Mouse (Mus musculus) cerebellum, adult 8-10 months (tissue): Measurements from ENCODE around the gene Tspan33.
"Not testable (repeated sequence)": the region's sequence is repeated elsewhere in the genome, so short reads cannot be mapped to it uniquely, and the experiment has no call there.

Source experiments
- DNase-seq: peaks from one replicate; pipeline ENCODE4 v3.0.0; 2022

Gene Tspan33

DNA sequence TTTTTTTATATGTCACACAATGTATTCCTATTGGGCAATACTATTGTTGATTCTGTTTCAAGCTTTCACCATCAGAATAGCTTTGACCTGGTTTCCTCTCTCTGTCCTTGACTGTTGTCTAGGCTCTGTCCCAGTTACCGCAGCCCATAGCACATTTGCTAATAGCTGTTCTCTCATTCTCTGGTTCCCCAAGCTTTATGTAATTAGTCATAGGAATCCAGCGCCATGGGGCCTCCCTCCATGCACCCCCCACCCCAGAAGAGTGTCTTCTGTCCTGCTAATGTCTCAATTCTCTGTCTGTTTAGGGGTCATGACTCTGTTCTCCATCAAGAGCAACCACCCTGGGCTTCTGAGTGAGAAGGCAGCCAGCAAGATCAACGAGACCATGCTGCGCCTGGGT, 62.5 kb downstream of the Tspan33 start:
- no peak for DNase-seq

GRCm38 (mm10) chr6:29758417-29758816, 64.4 kb downstream of the Tspan33 start:
- peak; percentile 81 for DNase-seq

GRCm38 (mm10) chr6:29759012-29759679, 65.1 kb downstream of the Tspan33 start:
- DNase-seq, result no peak

DNA sequence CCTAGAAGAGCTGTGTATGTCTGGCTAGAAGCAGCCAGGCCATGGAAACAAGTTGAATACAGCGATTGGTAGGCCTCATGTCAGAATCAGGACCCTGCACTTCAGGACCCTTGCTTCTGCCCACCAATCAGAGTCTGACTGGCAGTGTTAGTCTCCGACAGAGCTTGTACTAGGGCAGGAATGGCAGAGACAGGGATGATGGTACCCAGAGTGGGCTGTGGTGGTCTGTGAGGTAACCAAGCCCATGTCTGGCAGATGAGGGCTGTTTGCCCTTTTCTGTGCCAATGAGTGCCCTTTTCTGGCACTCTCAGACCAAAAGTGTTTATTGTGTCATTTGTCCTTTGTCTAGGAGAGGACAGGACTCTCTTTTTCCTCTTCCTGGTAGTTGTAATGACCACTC, 66.4 kb downstream of the Tspan33 start:
- DNase-seq, result not testable (repeated sequence)

DNA sequence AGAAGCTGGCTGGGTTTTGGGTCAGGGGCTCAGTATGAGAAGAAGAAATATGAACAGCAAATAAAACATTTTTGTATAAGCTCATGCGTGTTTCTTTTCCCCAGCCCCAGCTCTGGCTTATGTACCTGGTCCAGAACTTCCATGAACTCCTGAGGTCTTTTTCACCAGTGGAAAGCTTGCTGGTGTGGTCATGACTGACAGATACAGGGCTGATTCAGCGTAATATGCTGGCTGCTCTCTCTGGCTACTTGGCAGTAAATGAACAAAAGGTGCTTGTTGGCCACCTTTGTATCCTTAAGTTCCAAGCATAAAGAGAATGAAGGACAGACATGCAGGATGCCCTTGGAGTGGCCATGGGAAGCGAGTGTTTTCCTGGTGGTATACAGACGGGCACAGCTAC, 67.3 kb downstream of the Tspan33 start:
- DNase-seq, result no peak

DNA sequence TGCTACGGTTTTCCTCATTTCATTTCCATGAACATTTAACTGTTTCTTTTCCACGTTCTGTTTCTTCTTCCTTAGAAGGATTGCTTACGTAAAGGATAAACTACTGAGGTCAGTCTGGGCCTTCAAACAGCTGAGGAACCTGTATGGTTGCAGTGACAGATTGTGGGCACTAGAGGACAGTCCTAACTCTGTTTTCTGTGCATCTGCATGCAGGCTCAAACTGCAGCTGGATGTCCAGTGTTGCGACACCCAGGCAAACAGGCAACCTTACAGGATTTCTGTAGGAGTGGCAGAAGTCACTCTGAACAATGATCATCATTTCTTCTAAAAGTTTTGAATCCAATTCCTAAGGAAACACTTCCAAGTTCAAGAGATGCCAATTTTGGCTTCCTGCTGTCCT, 68.5 kb downstream of the Tspan33 start:
- DNase-seq, result no peak

- DNase-seq, result no peak
Measured at GRCm38 (mm10) chr6:29766874-29767273, 72.9 kb downstream of the Tspan33 start.
